Mouse (Mus musculus) liver, embryonic 18 days (tissue): ENCODE data around the gene Zdhhc7. TPM values are rescaled to one million over a fixed set of nuclear protein-coding genes. Genes with fewer than 3 reads are reported as not detected.

Source experiments
- polyA plus RNA-seq: library from polyadenylated mRNA; depleted of rRNA; stranded (reverse); fragments of >200 nt; gene quantifications from 2 replicates; pipeline ENCODE4 v1.2.3, GENCODE M21; 2012; rRNA removed

The Zdhhc7 gene
- polyA plus RNA-seq, result 10.7 and 10.8 TPM in 2 replicates

DNA sequence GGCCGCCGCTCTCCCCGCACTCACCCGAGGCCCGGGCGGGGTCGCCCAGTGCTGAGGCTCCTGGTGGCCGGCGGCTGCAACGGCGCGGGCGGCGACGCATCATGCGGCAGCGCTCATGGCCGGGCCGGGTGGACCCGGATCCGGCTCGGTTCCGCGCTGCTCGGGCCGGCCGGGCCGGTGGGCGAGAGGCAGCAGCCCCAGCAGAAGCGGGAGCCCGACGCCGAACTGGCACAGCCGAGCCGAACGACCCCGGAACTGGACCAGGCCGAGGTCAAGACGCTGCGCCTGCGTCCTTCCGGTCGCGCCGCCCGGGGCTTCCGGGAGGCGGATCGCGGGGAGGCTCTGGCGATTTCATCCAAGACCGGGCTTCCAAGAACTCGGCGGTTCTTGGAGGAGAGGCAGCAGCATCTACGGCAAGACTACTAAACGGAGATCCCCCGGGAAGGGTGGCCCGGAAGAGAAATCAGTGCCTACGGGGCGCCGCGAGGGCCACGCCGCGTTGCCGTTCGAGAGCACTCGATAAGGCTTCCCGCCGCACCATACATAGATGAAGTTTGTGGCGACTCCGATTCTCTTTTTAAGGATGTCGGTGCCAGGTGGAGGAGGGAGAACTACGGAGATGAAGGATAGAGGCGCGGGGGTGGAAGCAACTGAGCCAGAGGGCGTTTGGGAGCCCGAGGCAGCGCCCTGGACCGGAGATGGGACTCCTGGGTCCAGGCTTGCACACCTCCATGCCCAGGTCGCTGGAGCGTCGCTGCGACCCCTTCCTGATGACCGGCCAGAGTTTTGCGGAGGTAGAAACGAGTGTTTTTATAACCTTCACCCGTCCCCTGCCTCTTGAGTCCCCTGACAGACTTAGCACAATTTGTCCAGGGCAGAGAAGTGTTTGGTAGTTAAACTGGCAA is at the start of gene Zdhhc7:
Gene Zdhhc7 (minus strand): TSS at position 415 of the 905 bp plus-strand sequence.

DNA sequence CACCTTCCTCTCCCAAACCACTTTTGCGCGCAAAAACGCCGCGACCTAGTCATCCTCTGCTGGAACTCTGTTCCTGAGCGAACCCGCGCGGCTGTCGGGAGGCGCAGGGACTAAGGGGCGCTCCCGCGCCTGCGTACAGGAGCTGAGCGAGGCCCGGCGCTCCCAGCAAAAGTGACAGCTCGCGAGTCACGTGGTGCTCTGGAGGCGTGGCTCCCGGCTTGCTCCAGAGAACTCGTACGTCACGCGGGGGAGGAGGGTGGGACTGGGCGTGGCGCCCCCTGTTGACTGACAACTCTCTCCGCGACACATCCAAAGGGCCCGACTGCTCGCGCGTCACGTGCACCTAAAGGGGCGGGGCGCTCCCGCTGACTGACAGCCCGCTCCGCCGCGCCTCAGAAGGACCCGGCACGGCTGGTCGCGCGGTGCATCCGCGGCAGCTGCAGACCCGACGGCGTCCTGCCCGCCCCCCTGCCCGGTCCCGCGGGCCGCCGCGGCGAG is 12.5 kb upstream of the Zdhhc7 start, which contains the start of gene 6430548M08Rik:
Gene 6430548M08Rik (plus strand): TSS at position 395 of the 498 bp plus-strand sequence.

Other genes with a start within 250 kb of the Zdhhc7 start
- 4.7 TPM in 2 replicates for gene Klhl36, start 239.2 kb downstream of the Zdhhc7 start, polyA plus RNA-seq
- 33.0 and 37.5 TPM in 2 replicates for gene Usp10, start 191.1 kb downstream of the Zdhhc7 start, polyA plus RNA-seq
- gene Gm20388, start 190.6 kb downstream of the Zdhhc7 start, polyA plus RNA-seq, result 8.0 and 8.9 TPM in 2 replicates
- gene Crispld2, start 109.0 kb downstream of the Zdhhc7 start, polyA plus RNA-seq, result 2.8 and 4.1 TPM in 2 replicates
- 3.0 and 3.6 TPM in 2 replicates for gene 6430548M08Rik, start 12.7 kb upstream of the Zdhhc7 start, polyA plus RNA-seq
- gene Fam92b, start 76.0 kb upstream of the Zdhhc7 start, polyA plus RNA-seq, result not detected in 2 replicates
- gene Gse1, start 127.0 kb upstream of the Zdhhc7 start, polyA plus RNA-seq, result 8.8 and 12.3 TPM in 2 replicates